Mouse (Mus musculus) liver, postnatal 0 days (tissue): ENCODE data around the gene Ccdc194. TPM values are rescaled to one million over a fixed set of nuclear protein-coding genes. Genes with fewer than 3 reads are reported as not detected.
A peak's percentile ranks its signal among the peaks of the same experiment; 100 is the strongest.

Experiments used
- ATAC-seq: fragments of 200-750 bp; cut with Nextera tagmentation; 2 replicates; pipeline ENCODE4 v1.8.0; 2017; ENCODE audit warnings: mild to moderate bottlenecking, moderate library complexity
- DNase-seq: peaks from one replicate; pipeline ENCODE4 v3.0.0-alpha.2; 2016
- H3K27ac ChIP-seq: fragments of 300-500 bp; sonication (generic); 2 replicates; pipeline ENCODE4 v1.5.1; 2014; ENCODE audit warnings: antibody characterized with exemption, moderate library complexity, mild to moderate bottlenecking, low read depth
- H3K27me3 ChIP-seq: fragments of 300-500 bp; sonication (generic); 2 replicates; pipeline ENCODE4 v1.6.1; 2014; ENCODE audit warnings: low read length, control low read depth, mixed read lengths; ENCODE audit not compliant: insufficient read depth
- H3K36me3 ChIP-seq: fragments of 300-500 bp; sonication (generic); replicated peaks from 2 replicates; pipeline ENCODE4 v1.6.1; 2014; ENCODE audit warnings: mild to moderate bottlenecking, control low read depth, low read length, moderate library complexity, mixed read lengths; ENCODE audit not compliant: insufficient read depth
- H3K4me1 ChIP-seq: fragments of 300-500 bp; sonication (generic); 2 replicates; pipeline ENCODE4 v1.6.1; 2014; ENCODE audit warnings: antibody characterized with exemption, mild to moderate bottlenecking, control low read depth; ENCODE audit not compliant: insufficient read depth
- H3K4me2 ChIP-seq: fragments of 300-500 bp; sonication (generic); 2 replicates; pipeline ENCODE4 v1.6.1; 2014; ENCODE audit warnings: low read depth, mild to moderate bottlenecking, low read length, moderate library complexity, mixed read lengths
- H3K4me3 ChIP-seq: fragments of 300-500 bp; sonication (generic); 2 replicates; pipeline ENCODE4 v1.5.1; 2014; ENCODE audit warnings: low read depth, low read length
- H3K9ac ChIP-seq: fragments of 300-500 bp; sonication (generic); replicated peaks from 2 replicates; pipeline ENCODE4 v1.6.1; 2014; ENCODE audit warnings: mild to moderate bottlenecking, moderate library complexity
- H3K9me3 ChIP-seq: fragments of 300-500 bp; sonication (generic); 2 replicates; pipeline ENCODE4 v1.6.1; 2016; ENCODE audit warnings: mild to moderate bottlenecking, control low read depth, low read length, mixed read lengths
- CTCF ChIP-seq: sonication (generic); IDR thresholded peaks from 2 replicates; pipeline ENCODE4 v1.5.1; 2016; ENCODE audit warnings: antibody characterized with exemption, low read depth
- EP300 ChIP-seq: IDR thresholded peaks from 2 replicates; pipeline ENCODE4 v1.6.1; 2016; ENCODE audit warnings: antibody characterized with exemption, low read depth, mild to moderate bottlenecking
- WGBS: fragments of 180-500 bp; shearing (Covaris S2); extraction: QIAGEN DNeasy Blood & Tissue Kit; methylation state at CpG from one replicate; pipeline ENCODE4 v1.1.7; 2014; ENCODE audit not compliant: insufficient replicate concordance; 5-methylcytosine and 5-hydroxymethylcytosine counted together
- polyA plus RNA-seq: library from polyadenylated mRNA; unstranded; fragments of >200 nt; fragmentation: Nextera tagmentation; extraction: Ambion mirVana; gene quantifications from 2 replicates; pipeline ENCODE4 v1.2.1, GENCODE M21; 2015

Gene Ccdc194
- polyA plus RNA-seq, 1 experiment from 2014 or later, result not detected

GRCm38 (mm10) chr8:71566501-71566900, 41.0 kb upstream of the Ccdc194 start, which contains the start of gene Nxnl1:
Nxnl1 (minus strand) TSS chr8:71566601.
- WGBS, result 74% methylated on average over 3 of the region's 3 CpGs

GRCm38 (mm10) chr8:71563992-71564391, 38.5 kb upstream of the Ccdc194 start:
- no peak for TF ChIP-seq EP300
- peak; percentile 38 for TF ChIP-seq CTCF
- Histone ChIP-seq H3K4me1 (peaks cover 14% of the 10 kb centered on the region), H3K27me3 (peaks cover 19% of the 10 kb centered on the region; the same call in 1 of the 2 replicates), H3K4me2 (no peak overlapping the region), H3K9ac (no peak overlapping the region), H3K27ac (no peak overlapping the region), H3K36me3 (no peaks in the 10 kb centered on the region), H3K9me3 (peaks cover 3% of the 10 kb centered on the region; the same call in 1 of the 2 replicates), H3K4me3 (no peak overlapping the region)
- ATAC-seq, result no peak
- 77% methylated on average over 4 of the region's 4 CpGs for WGBS
- DNase-seq, result no peak

More at GRCm38 (mm10) chr8:71566501-71566900, 41.0 kb upstream of the Ccdc194 start, which contains the start of gene Nxnl1:
- DNase-seq (no peak), ATAC-seq (no peak)
- TF ChIP-seq CTCF, result no peak
- no peak within 1 kb of the TSS for H3K4me2 ChIP-seq
- peaks cover 34% of the 10 kb centered on the region for H3K4me1 ChIP-seq
- H3K9me3 ChIP-seq, result peaks cover 3% of the 10 kb centered on the region; the same call in 1 of the 2 replicates
- no peak within 1 kb of the TSS for H3K4me3 ChIP-seq
- peaks cover 16% of the 10 kb centered on the region; the same call in 1 of the 2 replicates for H3K27me3 ChIP-seq
- H3K36me3 ChIP-seq, result no peaks in the 10 kb centered on the region
- no peak within 1 kb of the TSS for H3K27ac ChIP-seq
- no peak within 1 kb of the TSS for H3K9ac ChIP-seq

GRCm38 (mm10) chr8:71562751-71563150, 37.2 kb upstream of the Ccdc194 start:
- ATAC-seq, result peak; percentile 63
- peaks cover 3% of the 10 kb centered on the region; the same call in 1 of the 2 replicates for H3K9me3 ChIP-seq
- peak; percentile 86 for DNase-seq
- no peaks in the 10 kb centered on the region for H3K36me3 ChIP-seq
- peak; percentile 93 for TF ChIP-seq CTCF
- no peak for TF ChIP-seq EP300
- peak overlapping the region; percentile 59 for H3K4me2 ChIP-seq
- H3K27me3 ChIP-seq, result peaks cover 28% of the 10 kb centered on the region
- H3K9ac ChIP-seq, result no peak overlapping the region
- H3K4me1 ChIP-seq, result peaks cover 16% of the 10 kb centered on the region
- no peak overlapping the region for H3K27ac ChIP-seq
- WGBS, result under 1% methylated on average over 33 of the region's 33 CpGs
- 0 out of 2 replicates have a peak overlapping the region, but pooled peaks have one; percentile 12 for H3K4me3 ChIP-seq

GRCm38 (mm10) chr8:71561401-71561800, 35.9 kb upstream of the Ccdc194 start:
- peaks cover 32% of the 10 kb centered on the region for H3K27me3 ChIP-seq
- DNase-seq, result peak; percentile 84
- 2% methylated on average over 15 of the region's 15 CpGs for WGBS

GRCm38 (mm10) chr8:71560765-71561164, 35.3 kb upstream of the Ccdc194 start:
- ATAC-seq (no peak), DNase-seq (no peak)

More at GRCm38 (mm10) chr8:71561401-71561800, 35.9 kb upstream of the Ccdc194 start:
- Histone ChIP-seq H3K4me3 (no peak overlapping the region), H3K27ac (no peak overlapping the region), H3K36me3 (no peaks in the 10 kb centered on the region), H3K9ac (no peak overlapping the region), H3K9me3 (peaks cover 3% of the 10 kb centered on the region; the same call in 1 of the 2 replicates), H3K4me1 (peaks cover 16% of the 10 kb centered on the region), H3K4me2 (no peak overlapping the region)
- TF ChIP-seq EP300, result no peak
- peak; percentile 95 for TF ChIP-seq CTCF
- ATAC-seq, result peak; percentile 38; the same call in 1 of the 2 replicates

GRCm38 (mm10) chr8:71560071-71560470, 34.6 kb upstream of the Ccdc194 start:
- TF ChIP-seq CTCF (no peak), EP300 (no peak)
- H3K9ac ChIP-seq, result no peak overlapping the region
- no peak for ATAC-seq
- peaks cover 32% of the 10 kb centered on the region for H3K27me3 ChIP-seq
- H3K9me3 ChIP-seq, result peaks cover 3% of the 10 kb centered on the region; the same call in 1 of the 2 replicates
- no peak overlapping the region for H3K4me2 ChIP-seq
- no peaks in the 10 kb centered on the region for H3K36me3 ChIP-seq
- peaks cover 16% of the 10 kb centered on the region for H3K4me1 ChIP-seq
- DNase-seq, result no peak
- H3K4me3 ChIP-seq, result no peak overlapping the region
- WGBS, result 62% methylated on average over 3 of the region's 3 CpGs
- H3K27ac ChIP-seq, result no peak overlapping the region

More at GRCm38 (mm10) chr8:71560765-71561164, 35.3 kb upstream of the Ccdc194 start:
- no peak overlapping the region for H3K4me2 ChIP-seq
- TF ChIP-seq EP300 (no peak), CTCF (no peak)
- H3K27me3 ChIP-seq, result peaks cover 32% of the 10 kb centered on the region
- no peak overlapping the region for H3K27ac ChIP-seq
- no peak overlapping the region for H3K4me3 ChIP-seq
- no peaks in the 10 kb centered on the region for H3K36me3 ChIP-seq
- H3K9me3 ChIP-seq, result peaks cover 3% of the 10 kb centered on the region; the same call in 1 of the 2 replicates
- WGBS, result 88% methylated on average over 5 of the region's 5 CpGs
- H3K4me1 ChIP-seq, result peaks cover 16% of the 10 kb centered on the region
- H3K9ac ChIP-seq, result no peak overlapping the region
